8 mouse cellular contexts compared by ENCODE assay signal in the genomic region with DNA sequence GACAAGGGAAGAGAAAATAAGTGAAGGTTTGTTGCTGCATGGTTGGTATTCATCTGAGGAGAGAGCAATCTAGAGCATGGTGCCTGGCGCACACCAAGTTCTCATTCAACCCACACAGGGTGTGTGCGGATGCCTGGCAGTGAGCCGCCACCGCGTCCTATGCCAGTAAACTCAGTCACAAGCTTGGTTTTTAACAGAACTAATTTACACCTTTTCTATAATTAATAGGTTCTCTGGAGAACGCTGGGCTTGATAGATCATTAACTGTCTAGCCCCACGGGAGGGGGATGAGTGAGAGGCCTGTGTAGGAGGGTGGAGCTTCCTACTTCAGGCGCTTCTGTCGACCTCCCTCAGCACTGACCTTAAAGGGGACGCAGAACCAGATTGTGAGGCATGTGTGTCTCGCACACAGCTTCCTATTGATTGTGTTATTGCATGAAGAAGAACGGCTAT. TPM values are rescaled to one million over a fixed set of nuclear protein-coding genes. Genes with fewer than 3 reads are reported as not detected.
DNase-seq lines count a peak whose midpoint lies in the region; ATAC-seq and TF ChIP-seq lines count a peak whose summit lies in the region.

No protein-coding gene starts in this region.

- H3K27ac ChIP-seq in heart, embryonic 12.5 days (ENCODE audit: poor library complexity, severe bottlenecking) = no peak overlapping the region
- peak overlapping the region; percentile 79 for H3K27ac ChIP-seq in kidney, embryonic 15.5 days
- H3K27ac ChIP-seq in limb, embryonic 12.5 days = no peak overlapping the region
- no peak overlapping the region for H3K27ac ChIP-seq in midbrain, embryonic 16.5 days (ENCODE audit: low read length)

- H3K4me3 ChIP-seq in lung, adult 2 months (replicated peaks; ENCODE audit: extremely low read depth, low read depth, low read length) = peak overlapping the region; percentile 27
- peak overlapping the region; percentile 50 for H3K4me3 ChIP-seq in heart, embryonic 12.5 days
- peak overlapping the region; percentile 43 for H3K4me3 ChIP-seq in kidney, embryonic 15.5 days (replicated peaks)
- peak overlapping the region; percentile 26 for H3K4me3 ChIP-seq in limb, embryonic 12.5 days (replicated peaks)
- peak overlapping the region; percentile 38 for H3K4me3 ChIP-seq in midbrain, embryonic 16.5 days (ENCODE audit: low read depth, low read length)

- TF ChIP-seq POLR2A in lung, adult 2 months (IDR thresholded peaks at IDR 0.05; ENCODE audit: borderline replicate concordance, extremely low read depth, low read depth, low read length) = no peak

- peak; percentile 75; the same call in 1 of the 2 replicates for ATAC-seq in heart, embryonic 12.5 days (ENCODE audit: insufficient number of reproducible peaks, low FRiP score)
- ATAC-seq in kidney, embryonic 15.5 days (replicated peaks; ENCODE audit: low FRiP score) = peak; percentile 92
- ATAC-seq in limb, embryonic 12.5 days (ENCODE audit: insufficient number of reproducible peaks, insufficient read depth, low FRiP score, low TSS enrichment, low read depth) = peak; percentile 53; the same call in 1 of the 2 replicates
- ATAC-seq in midbrain, embryonic 16.5 days = peak; percentile 88

- WGBS in lung, adult 2 months = 20% methylated on average over 12 of the region's 12 CpGs
- WGBS in heart, embryonic 12.5 days = 31% methylated on average over 12 of the region's 12 CpGs
- WGBS in kidney, embryonic 15.5 days = 21% methylated on average over 12 of the region's 12 CpGs
- 29% methylated on average over 12 of the region's 12 CpGs for WGBS in limb, embryonic 12.5 days
- 23% methylated on average over 12 of the region's 12 CpGs for WGBS in midbrain, embryonic 16.5 days

- DNase-seq in lung, adult 2 months = peak; percentile 18
- no peak for DNase-seq in lung, postnatal 25 days (ENCODE audit: low spot score)
- DNase-seq in embryo, embryonic 11 days = peak; percentile 54
- peak; percentile 13 for DNase-seq in testis, postnatal 14 days (ENCODE audit: low spot score)

- H3K36me3 ChIP-seq in heart, embryonic 12.5 days = no peaks in the 10 kb centered on the region
- no peaks in the 10 kb centered on the region for H3K36me3 ChIP-seq in kidney, embryonic 15.5 days
- H3K36me3 ChIP-seq in limb, embryonic 12.5 days = no peaks in the 10 kb centered on the region
- no peaks in the 10 kb centered on the region for H3K36me3 ChIP-seq in midbrain, embryonic 16.5 days (ENCODE audit: control insufficient read depth, insufficient read depth, low read length)

- no peaks in the 10 kb centered on the region for H3K9me3 ChIP-seq in heart, embryonic 12.5 days (replicated peaks)
- H3K9me3 ChIP-seq in kidney, embryonic 15.5 days (replicated peaks) = no peaks in the 10 kb centered on the region
- no peaks in the 10 kb centered on the region for H3K9me3 ChIP-seq in limb, embryonic 12.5 days
- no peaks in the 10 kb centered on the region for H3K9me3 ChIP-seq in midbrain, embryonic 16.5 days (replicated peaks; ENCODE audit: control insufficient read depth, low read length, poor library complexity, severe bottlenecking)

- TF ChIP-seq CTCF in lung, adult 2 months (IDR thresholded peaks at IDR 0.05; ENCODE audit: insufficient read depth, low read length) = no peak

- 0 out of 2 replicates have a peak, but pooled peaks cover 7% of the 10 kb centered on the region for H3K27me3 ChIP-seq in heart, embryonic 12.5 days (replicated peaks)
- H3K27me3 ChIP-seq in kidney, embryonic 15.5 days = no peaks in the 10 kb centered on the region
- H3K27me3 ChIP-seq in limb, embryonic 12.5 days = peaks cover 5% of the 10 kb centered on the region; the same call in 1 of the 2 replicates
- no peaks in the 10 kb centered on the region for H3K27me3 ChIP-seq in midbrain, embryonic 16.5 days (ENCODE audit: control insufficient read depth, insufficient read depth, low read depth, low read length)

- H3K9ac ChIP-seq in heart, embryonic 12.5 days = peak overlapping the region; percentile 77
- peak overlapping the region; percentile 29 for H3K9ac ChIP-seq in kidney, embryonic 15.5 days
- H3K9ac ChIP-seq in limb, embryonic 12.5 days (replicated peaks) = peak overlapping the region; percentile 53
- H3K9ac ChIP-seq in midbrain, embryonic 16.5 days (ENCODE audit: low read depth, low read length) = peak overlapping the region; percentile 47

- peak overlapping the region; percentile 85 for H3K4me2 ChIP-seq in heart, embryonic 12.5 days
- peak overlapping the region; percentile 70 for H3K4me2 ChIP-seq in kidney, embryonic 15.5 days
- H3K4me2 ChIP-seq in limb, embryonic 12.5 days = peak overlapping the region; percentile 62
- peak overlapping the region; percentile 67 for H3K4me2 ChIP-seq in midbrain, embryonic 16.5 days (ENCODE audit: low read length)

- no peaks in the 10 kb centered on the region; the same call in 1 of the 2 replicates for H3K4me1 ChIP-seq in lung, adult 2 months (ENCODE audit: control insufficient read depth, insufficient read depth, low read length)
- H3K4me1 ChIP-seq in heart, embryonic 12.5 days (replicated peaks) = peaks cover 4% of the 10 kb centered on the region; the same call in 1 of the 2 replicates
- H3K4me1 ChIP-seq in kidney, embryonic 15.5 days = peaks cover 21% of the 10 kb centered on the region
- H3K4me1 ChIP-seq in limb, embryonic 12.5 days (replicated peaks) = peaks cover 3% of the 10 kb centered on the region; the same call in 1 of the 2 replicates
- H3K4me1 ChIP-seq in midbrain, embryonic 16.5 days (ENCODE audit: control insufficient read depth, insufficient read depth, low read length) = no peaks in the 10 kb centered on the region; the same call in 1 of the 2 replicates

RNA-seq across cellular contexts. Expression of a gene that starts 59.7 kb away (rescaled TPM):
- polyA plus RNA-seq in lung, adult 2 months (2012; rRNA removed) = 0.63 and 0.95 TPM in 2 replicates
- 1.0 and 1.4 TPM in 2 replicates for polyA plus RNA-seq in heart, embryonic 12.5 days (2016; fragmentation: Nextera tagmentation; extraction: Ambion mirVana)
- 40.0 and 45.1 TPM in 2 replicates for polyA plus RNA-seq in kidney, embryonic 15.5 days (2015; fragmentation: Nextera tagmentation; extraction: Ambion mirVana)
- 1.4 and 2.1 TPM in 2 replicates for polyA plus RNA-seq in limb, embryonic 12.5 days (2016; fragmentation: Nextera tagmentation; extraction: Ambion mirVana)
- polyA plus RNA-seq in midbrain, embryonic 16.5 days (2015; fragmentation: Nextera tagmentation; extraction: Ambion mirVana) = 3.9 and 4.8 TPM in 2 replicates
